Mouse (Mus musculus) T-helper 2 cell (primary cell): ENCODE measurements around the gene Zdbf2.

ENCODE experiments used
- in situ Hi-C: fragments of 300-600 bp; cut with MboI, MseI; formaldehyde crosslinking; loops from one replicate; pipeline ENCODE4 v1.15.1; 2025; ENCODE audit warnings: high pct_unique_total_duplicates

The Zdbf2 gene

DNA sequence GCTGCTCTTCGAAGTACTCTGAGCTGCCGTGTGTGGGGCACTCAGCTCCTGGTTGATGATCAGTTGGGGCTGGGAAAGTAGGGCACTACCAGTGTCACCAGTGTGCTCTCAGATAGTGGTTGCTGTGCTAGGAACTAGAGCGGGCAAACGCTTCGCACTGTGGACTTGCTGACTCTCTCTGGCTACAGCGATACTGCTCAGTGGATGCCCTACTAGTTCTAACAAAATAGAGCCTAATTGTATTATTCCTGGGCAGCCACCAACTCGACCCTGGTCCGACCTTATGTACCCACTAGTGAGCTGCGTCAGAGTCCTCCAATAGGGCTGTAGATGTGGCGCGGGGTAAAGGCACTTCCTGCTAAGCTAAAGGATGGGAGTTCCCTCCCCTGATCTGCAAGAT lies 9.4 kb upstream of the Zdbf2 start:
- in situ Hi-C loops = no loop called here

DNA sequence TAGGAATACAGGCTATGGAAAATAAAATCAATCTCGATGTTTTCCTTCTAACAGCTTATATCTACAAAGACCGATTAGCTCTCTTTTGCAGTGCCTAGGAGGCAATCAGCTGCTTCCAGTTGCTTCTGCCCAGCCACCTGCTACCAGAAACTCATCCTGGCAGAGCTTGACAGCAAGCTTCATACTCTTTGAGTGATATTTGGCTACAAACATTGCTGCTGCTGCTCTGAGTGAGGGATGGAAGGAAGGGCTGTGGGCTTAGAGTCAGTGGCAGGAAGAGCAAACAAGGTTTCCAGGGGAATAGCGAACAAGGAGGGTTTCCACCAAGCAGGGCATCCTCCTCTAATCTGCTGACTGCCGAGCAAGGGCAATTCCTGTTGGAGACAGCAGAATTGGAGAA lies 7.6 kb upstream of the Zdbf2 start:
- in situ Hi-C loops = loop anchor here (5.0 kb wide), 1 partner anchor 83 kb away; no protein-coding TSS in a partner anchor

DNA sequence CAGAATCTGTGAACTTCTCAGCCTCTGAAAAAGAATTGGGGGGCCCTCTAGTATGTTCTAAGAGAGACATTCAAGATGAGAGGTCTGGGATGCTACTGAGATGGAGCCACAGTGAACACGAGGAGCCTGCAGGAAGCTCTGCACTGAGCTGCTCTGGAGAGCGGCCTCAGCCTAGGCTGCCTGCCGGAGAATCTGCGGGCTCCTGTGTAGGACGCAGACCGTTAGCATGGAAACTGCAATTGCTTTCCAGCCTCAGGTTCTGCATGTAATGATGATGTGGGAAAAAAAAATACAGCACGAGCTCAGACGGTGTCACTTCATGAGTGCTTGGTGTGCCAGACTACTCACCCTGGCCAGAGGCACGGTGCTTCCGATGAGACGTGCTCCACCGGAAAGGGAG lies 6.9 kb upstream of the Zdbf2 start:
- in situ Hi-C loops = loop anchor here (5.0 kb wide), 1 partner anchor 84 kb away; no protein-coding TSS in a partner anchor

GRCm38 (mm10) chr1:63266716-63267115 lies 6.3 kb upstream of the Zdbf2 start:
- in situ Hi-C loops = loop anchor here (5.0 kb wide), 1 partner anchor 84 kb away; no protein-coding TSS in a partner anchor

DNA sequence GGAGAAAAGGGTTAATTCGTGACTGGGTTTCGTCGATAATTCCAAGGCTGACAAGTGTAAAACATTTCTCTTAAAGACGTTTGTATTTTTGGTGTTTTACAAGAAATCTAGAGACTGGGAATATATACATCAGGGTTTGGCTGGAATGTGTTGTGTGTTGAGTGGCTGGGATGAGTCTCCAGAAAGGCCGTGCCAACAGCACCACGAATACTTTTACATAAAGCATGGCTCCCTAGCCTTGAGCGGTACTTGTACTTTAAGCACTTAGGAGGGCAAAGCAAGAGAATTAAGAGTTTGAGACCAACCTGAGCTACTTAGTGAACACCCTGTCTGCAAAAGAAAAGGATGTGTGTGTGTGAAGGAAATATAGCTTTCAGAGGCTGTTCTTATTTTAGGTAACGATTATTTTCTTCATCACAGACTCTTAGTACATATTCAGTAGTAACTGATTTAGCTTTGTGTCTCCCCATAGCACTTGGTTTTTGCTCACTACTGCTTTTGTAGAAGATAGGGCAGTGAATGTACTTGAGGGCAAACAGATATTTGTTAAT lies 865 bp upstream of the Zdbf2 start:
- in situ Hi-C loops = no loop called here

DNA sequence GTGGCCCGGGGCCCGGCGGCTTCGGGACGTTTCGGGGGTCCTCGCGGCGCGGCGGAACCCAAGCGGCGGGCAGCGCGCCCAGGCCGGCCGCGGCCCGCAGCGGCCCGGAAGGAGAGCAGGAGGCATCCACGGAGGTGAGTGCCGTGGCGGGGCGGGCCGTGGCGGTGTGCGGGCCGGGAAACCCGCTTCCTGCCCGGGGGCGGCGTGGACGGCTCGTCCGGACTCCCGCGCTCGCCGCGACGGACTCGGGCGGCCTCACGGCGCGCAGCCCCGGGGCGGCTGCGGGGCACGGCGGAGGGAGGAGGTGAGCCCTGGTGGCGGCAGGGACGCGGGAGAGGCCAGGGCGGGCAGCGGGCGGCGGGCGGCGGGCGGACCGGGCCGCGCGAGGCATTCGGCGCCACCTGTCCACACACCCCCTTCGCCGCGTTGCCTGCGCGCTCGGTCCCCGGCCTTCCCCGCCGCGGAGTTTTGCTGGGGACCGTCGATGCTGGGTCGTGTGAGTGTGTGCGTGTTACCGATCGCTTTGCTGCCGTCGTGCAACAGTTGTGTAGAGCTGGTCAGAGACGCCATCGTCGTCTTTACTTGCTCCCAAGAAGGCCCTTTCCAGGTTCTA lies 380 bp downstream of the Zdbf2 start:
- in situ Hi-C loops = no loop called here

- in situ Hi-C loops = no loop called here
Observed at GRCm38 (mm10) chr1:63274046-63274730, 1.1 kb downstream of the Zdbf2 start.

- in situ Hi-C loops = no loop called here
Observed at GRCm38 (mm10) chr1:63278106-63278505, 5.0 kb downstream of the Zdbf2 start.

DNA sequence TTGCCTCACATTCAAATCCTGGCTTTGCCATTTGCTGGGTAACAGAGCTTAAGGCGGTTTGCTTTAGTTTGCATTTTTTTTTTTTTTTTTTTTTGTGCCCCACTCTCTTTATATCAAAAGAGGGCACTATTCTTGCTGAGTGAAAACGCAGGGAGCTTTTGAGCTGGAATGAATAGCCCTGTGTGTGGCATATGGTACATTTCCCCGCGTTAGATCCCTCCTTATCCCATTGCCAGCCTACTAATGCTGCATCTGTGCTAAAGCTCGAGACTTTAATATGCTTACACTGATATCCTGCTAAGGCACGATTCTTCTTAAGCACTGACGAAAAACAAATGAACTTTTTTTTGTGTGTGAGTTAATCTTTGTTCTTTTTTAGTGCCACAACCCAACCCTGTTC lies 20.9 kb downstream of the Zdbf2 start:
- in situ Hi-C loops = no loop called here

GRCm38 (mm10) chr1:63309661-63310060 lies 36.6 kb downstream of the Zdbf2 start:
- in situ Hi-C loops = no loop called here

DNA sequence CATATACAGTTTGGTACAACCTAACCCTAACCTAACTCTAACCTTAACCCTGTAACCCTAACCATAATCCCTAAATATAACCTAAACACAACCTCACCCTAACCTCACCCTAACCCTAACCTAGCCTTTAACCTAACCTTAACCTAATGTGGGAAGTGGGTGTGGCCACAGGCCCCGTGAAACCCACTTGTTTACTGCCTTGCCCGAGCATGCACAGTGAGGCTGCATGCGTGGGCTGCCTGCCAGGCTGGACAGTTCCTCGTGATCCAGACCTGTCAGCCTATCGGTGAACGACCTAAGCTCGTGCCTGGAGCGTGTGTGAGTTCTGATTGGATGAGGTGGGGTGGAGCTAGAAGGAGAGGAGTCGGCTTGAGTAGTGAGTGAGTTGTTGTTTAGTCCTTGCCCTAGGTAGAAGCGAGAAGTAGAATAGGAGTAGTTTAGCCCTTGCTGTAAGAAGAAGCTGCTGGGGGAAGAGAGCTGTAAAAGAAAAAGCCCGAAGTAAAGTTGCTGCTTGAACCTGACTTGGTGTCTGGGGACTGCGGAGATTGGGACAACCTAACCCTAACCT lies 50.6 kb downstream of the Zdbf2 start:
- in situ Hi-C loops = loop anchor here (10.0 kb wide), 1 partner anchor 891 kb away; no protein-coding TSS in a partner anchor
